Mouse (Mus musculus): ENCODE measurements around the gene Rnf43.

DNA sequence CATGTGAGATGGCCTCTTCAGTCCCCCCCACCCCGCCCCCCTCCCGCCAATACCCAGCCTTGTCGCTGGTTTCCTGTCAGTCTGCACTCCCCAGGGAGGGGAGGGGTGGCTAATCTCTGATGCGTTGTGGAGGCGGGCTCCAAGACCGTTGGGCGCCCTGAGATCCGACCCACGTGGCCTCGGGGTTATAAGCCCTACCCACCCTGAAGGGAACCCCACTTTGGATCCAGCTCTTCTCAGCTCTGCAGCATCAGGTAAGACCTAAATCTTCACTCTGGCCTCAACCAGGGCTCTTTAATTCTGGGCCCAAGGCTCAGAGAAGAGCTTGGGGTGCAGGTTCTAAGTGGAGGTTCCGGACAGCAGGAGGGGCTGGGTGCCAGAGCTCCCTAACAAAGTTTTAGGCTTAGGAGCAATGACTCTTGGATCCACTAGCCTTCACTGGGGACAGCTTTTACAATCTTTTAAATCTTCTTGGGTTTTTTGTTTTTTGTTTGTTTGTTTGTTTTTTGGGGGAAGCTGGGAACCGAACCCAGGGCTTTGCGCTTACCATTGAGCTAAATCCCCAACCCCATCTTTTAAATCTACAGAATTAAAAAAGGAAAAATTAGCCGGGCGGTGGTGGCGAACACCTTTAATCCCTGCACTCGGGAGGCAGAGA is 93.0 kb downstream of the Rnf43 start:
- TF ChIP-seq CTCF (IDR thresholded peaks at IDR 0.05; ENCODE audit: low read depth, low read length) (no peak), GATA1 (IDR thresholded peaks at IDR 0.05; ENCODE audit: borderline replicate concordance, low read length) (no peak), POLR2AphosphoS5 (IDR thresholded peaks at IDR 0.05; ENCODE audit: insufficient replicate concordance, low read depth, low read length) (peak; percentile 97; the same call in 1 of the 2 replicates), GATA2 (IDR thresholded peaks at IDR 0.05; ENCODE audit: borderline replicate concordance, low read depth, low read length) (no peak), TAL1 (conservative IDR thresholded peaks at IDR 0.05; ENCODE audit: low read depth, low read length) (no peak)
